Mouse (Mus musculus) embryonic fibroblast, embryonic 13.5 days (primary cell): ENCODE measurements around the gene Cacna1e.
A peak's percentile ranks its signal among the peaks of the same experiment; 100 is the strongest.

Experiments used
- CTCF ChIP-seq: IDR thresholded peaks from 2 replicates; pipeline ENCODE4 v1.5.1; 2011; ENCODE audit warnings: mild to moderate bottlenecking, control low read depth, low read length, moderate library complexity, borderline replicate concordance; ENCODE audit not compliant: insufficient read depth
- POLR2A ChIP-seq: IDR thresholded peaks from 2 replicates; pipeline ENCODE4 v1.6.1; 2011; ENCODE audit warnings: low read depth, mild to moderate bottlenecking, control low read depth, low read length, moderate library complexity

DNA sequence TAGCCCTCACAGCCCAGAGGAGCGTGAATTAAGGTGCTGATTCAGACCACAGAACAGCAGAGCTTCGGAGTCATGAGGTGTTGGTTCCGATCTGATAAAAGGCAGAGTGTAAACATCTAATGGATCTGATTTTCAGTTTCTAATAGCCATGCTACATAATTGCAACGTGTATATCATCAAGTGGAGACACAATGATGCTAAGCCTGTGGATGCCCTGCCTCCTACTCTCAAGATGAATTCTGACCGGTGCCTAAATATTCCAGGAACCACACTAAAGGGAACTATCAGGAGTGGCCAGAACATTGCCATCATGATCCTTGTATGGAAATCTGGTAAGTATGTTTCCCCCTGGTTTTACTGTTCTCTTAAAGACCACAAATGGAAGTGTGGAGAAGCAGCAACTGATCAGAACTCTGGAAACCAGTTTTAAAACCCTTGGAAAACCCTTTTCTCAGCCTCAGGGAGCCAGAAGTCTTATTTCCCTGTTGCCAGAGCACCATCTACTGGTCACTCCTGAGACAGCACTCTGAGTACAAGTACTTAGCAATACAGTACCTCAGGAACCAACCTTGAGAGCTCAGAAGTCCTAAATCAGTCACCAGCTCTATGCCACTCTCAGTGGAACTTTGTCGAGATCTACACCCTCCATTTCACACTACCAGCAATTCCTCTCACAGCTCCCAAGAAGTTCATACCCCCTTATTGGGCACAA, 154.9 kb downstream of the Cacna1e start:
- TF ChIP-seq CTCF, result peak; percentile 17; the same call in 1 of the 2 replicates
- no peak for TF ChIP-seq POLR2A
